In genomic region chr1:167181919-167182616, GRCm38 (mm10) we compare ENCODE assay signal across 9 mouse cellular contexts.
DNase-seq lines count a peak whose midpoint lies in the region; ATAC-seq lines count a peak whose summit lies in the region.
"Had no signal": no experiment of that assay in that cellular context is flagged by ENCODE, and none has a peak within 500 bp of the region (broad histone marks: within the 10 kb centered on the region; RNA-seq: fewer than 3 reads in every experiment).

No protein-coding gene starts in this region.

- DNase-seq in kidney, postnatal 4 days = peak; percentile 28 to 55
- no peak for DNase-seq in kidney, postnatal 10 days
- peak; percentile 34 for DNase-seq in hindbrain, embryonic 14.5 days (ENCODE audit: low spot score)
- peak; percentile 55 for DNase-seq in midbrain, embryonic 10.5 days (ENCODE audit: low spot score)
- DNase-seq in telencephalon, adult 2 months (ENCODE audit: low read depth, low spot score) = peak; percentile 50
- DNase-seq in spleen, adult 12 weeks (ENCODE audit: low spot score) = no peak
- DNase-seq in cerebellum, adult 9-11 months = no peak
- DNase-seq in adrenal gland, postnatal 4 days (ENCODE audit: low spot score in 2 of 2) = no peak

- no peak overlapping the region for H3K4me2 ChIP-seq in hindbrain, embryonic 14.5 days (replicated peaks)
- H3K4me2 ChIP-seq: lung, embryonic 15.5 days had no signal

- H3K4me3 ChIP-seq in hindbrain, embryonic 14.5 days (replicated peaks; ENCODE audit: low read length) = no peak overlapping the region
- H3K4me3 ChIP-seq in midbrain, embryonic 10.5 days = no peak overlapping the region
- H3K4me3 ChIP-seq: lung, embryonic 15.5 days had no signal

- peaks cover 6% of the 10 kb centered on the region; the same call in 1 of the 2 replicates for H3K4me1 ChIP-seq in hindbrain, embryonic 14.5 days (replicated peaks; ENCODE audit: control insufficient read depth, insufficient read depth, low read length)
- H3K4me1 ChIP-seq in midbrain, embryonic 10.5 days = peaks cover 13% of the 10 kb centered on the region
- H3K4me1 ChIP-seq: lung, embryonic 15.5 days had no signal

- no peaks in the 10 kb centered on the region for H3K36me3 ChIP-seq in hindbrain, embryonic 14.5 days (replicated peaks; ENCODE audit: control insufficient read depth, insufficient read depth)
- H3K36me3 ChIP-seq in midbrain, embryonic 10.5 days = no peaks in the 10 kb centered on the region
- H3K36me3 ChIP-seq: lung, embryonic 15.5 days had no signal

- no peak overlapping the region; the same call in 1 of the 2 replicates for H3K9ac ChIP-seq in hindbrain, embryonic 14.5 days
- H3K9ac ChIP-seq: lung, embryonic 15.5 days had no signal

- H3K27ac ChIP-seq in hindbrain, embryonic 14.5 days = no peak overlapping the region
- H3K27ac ChIP-seq in midbrain, embryonic 10.5 days (replicated peaks) = peak overlapping the region; percentile 77
- H3K27ac ChIP-seq: lung, embryonic 15.5 days had no signal

- 28% methylated on average over 9 of the region's 9 CpGs for WGBS in hindbrain, embryonic 14.5 days
- 27% methylated on average over 9 of the region's 9 CpGs for WGBS in midbrain, embryonic 10.5 days

- H3K9me3 ChIP-seq in hindbrain, embryonic 14.5 days (ENCODE audit: control insufficient read depth, low read length) = no peaks in the 10 kb centered on the region
- H3K9me3 ChIP-seq in midbrain, embryonic 10.5 days (replicated peaks) = no peaks in the 10 kb centered on the region
- H3K9me3 ChIP-seq: lung, embryonic 15.5 days had no signal

- H3K27me3 ChIP-seq in hindbrain, embryonic 14.5 days (ENCODE audit: control insufficient read depth, insufficient read depth, low read length) = no peaks in the 10 kb centered on the region
- no peaks in the 10 kb centered on the region for H3K27me3 ChIP-seq in midbrain, embryonic 10.5 days (ENCODE audit: low read depth, poor library complexity, severe bottlenecking)
- H3K27me3 ChIP-seq: lung, embryonic 15.5 days had no signal

- peak; percentile 89 for ATAC-seq in hindbrain, embryonic 14.5 days (ENCODE audit: low FRiP score)

Comparison
In these comparisons a context has a peak if more than half of its experiments do, and no peak if none do; other contexts are left out.
1. DNase-seq: peak in kidney, postnatal 4 days (2 of 2), hindbrain, embryonic 14.5 days (single experiment), midbrain, embryonic 10.5 days (single experiment) and telencephalon, adult 2 months (single experiment); none in kidney, postnatal 10 days (single experiment), spleen, adult 12 weeks (single experiment), cerebellum, adult 9-11 months (single experiment) and adrenal gland, postnatal 4 days (0 of 2).